Mouse (Mus musculus): Measurements from ENCODE around the gene Setd4. TPM values are rescaled to one million over a fixed set of nuclear protein-coding genes. Genes with fewer than 3 reads are reported as not detected.

Setd4 gene
- total and polyA plus RNA-seq, 2 experiments from 2014 or later: 13.8 to 29.0 TPM

DNA sequence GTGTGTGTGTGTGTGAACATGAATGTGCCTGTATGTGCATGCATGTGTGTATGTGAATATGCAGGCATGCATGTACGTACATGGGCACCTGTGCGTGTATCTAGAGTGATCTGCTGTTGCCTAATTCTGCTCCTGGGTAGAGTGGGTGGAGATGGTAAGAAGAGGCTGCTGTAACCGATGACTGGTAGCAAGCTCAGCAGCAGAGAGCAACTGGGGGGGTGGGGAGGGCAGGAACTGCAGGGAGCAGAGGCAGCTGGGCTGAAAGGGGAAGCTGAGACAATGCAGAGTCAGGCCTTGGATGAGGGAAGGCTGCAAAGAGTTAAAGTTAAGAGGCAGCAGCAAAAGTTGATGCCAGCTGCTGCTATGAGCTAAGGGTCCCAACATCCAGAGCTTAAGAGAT, 56.7 kb downstream of the Setd4 start:
- no peak for DNase-seq (ENCODE audit: low spot score)
- no peaks in the 10 kb centered on the region for H3K9me3 ChIP-seq (ENCODE audit: low read length)
- no peak overlapping the region for H3K4me2 ChIP-seq (ENCODE audit: low read depth, low read length)
- H3K4me1 ChIP-seq (ENCODE audit: insufficient read depth, low read length): no peaks in the 10 kb centered on the region
- H3K9ac ChIP-seq (replicated peaks; ENCODE audit: low read length): no peak overlapping the region
- no peaks in the 10 kb centered on the region for H3K27me3 ChIP-seq (ENCODE audit: insufficient read depth, low read length)
- no peak for TF ChIP-seq CTCF (IDR thresholded peaks at IDR 0.05; ENCODE audit: low read depth)
- ATAC-seq: no peak
- WGBS: 69% methylated on average over 3 of the region's 3 CpGs
- H3K4me3 ChIP-seq (ENCODE audit: low read length): no peak overlapping the region
- no peak overlapping the region for H3K27ac ChIP-seq
- H3K36me3 ChIP-seq (ENCODE audit: insufficient read depth, low read length): no peaks in the 10 kb centered on the region

DNA sequence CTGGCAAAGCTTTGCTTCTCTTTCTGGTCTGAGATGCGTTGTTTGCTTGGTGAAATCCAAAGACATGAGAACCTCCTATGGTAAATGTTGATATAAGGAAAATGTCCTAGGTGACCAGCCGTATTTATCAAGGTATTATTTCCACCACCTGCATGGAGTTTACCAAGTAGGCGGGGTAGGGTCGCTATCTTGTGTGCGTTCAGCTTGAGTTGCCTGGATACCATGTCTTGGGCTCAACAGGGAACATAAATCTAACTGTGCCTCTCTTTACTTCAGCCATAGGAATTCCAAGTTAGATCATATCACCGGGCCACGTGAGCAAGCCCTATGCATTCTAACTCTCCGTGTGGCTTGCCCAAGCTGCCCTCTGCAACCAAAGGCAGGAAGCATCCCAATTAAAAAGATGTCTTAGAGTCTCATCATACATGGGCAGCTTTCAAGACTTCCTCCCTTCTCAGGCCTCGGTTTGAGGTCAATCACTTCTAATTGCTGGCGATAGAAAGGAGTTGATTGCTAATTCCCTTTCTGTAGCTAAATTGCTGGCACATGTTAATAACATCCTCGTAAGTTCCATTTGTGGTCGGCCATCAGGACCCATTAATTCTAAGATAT, 57.4 kb downstream of the Setd4 start:
- no peaks in the 10 kb centered on the region for H3K9me3 ChIP-seq (ENCODE audit: low read length)
- DNase-seq (ENCODE audit: low spot score): no peak
- WGBS: 83% methylated on average over 12 of the region's 12 CpGs
- no peak overlapping the region for H3K27ac ChIP-seq
- no peak overlapping the region for H3K9ac ChIP-seq (replicated peaks; ENCODE audit: low read length)
- H3K4me3 ChIP-seq (ENCODE audit: low read length): no peak overlapping the region
- no peak for ATAC-seq
- H3K4me1 ChIP-seq (ENCODE audit: insufficient read depth, low read length): no peaks in the 10 kb centered on the region
- no peak for TF ChIP-seq CTCF (IDR thresholded peaks at IDR 0.05; ENCODE audit: low read depth)
- no peaks in the 10 kb centered on the region for H3K36me3 ChIP-seq (ENCODE audit: insufficient read depth, low read length)
- H3K27me3 ChIP-seq (ENCODE audit: insufficient read depth, low read length): no peaks in the 10 kb centered on the region
- no peak overlapping the region for H3K4me2 ChIP-seq (ENCODE audit: low read depth, low read length)

DNA sequence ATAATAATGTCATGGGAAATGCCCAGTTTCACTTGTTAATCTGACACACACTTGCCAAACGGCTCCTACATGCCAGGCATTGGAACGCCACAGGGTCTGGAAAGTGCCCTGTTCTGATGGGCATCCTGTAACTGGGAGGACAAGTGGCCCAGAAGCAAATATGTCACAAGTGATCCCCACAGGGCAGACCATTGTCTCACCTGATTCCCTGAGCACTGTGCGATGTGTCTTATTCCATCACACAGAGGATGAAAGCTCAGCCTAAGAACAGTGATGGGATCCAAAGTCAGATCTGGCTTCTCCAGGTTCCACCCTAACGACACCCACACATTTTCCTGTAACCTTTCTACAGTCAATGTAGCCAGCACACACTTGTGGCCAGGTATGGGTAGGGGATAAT, 58.9 kb downstream of the Setd4 start:
- DNase-seq (ENCODE audit: low spot score): no peak
- H3K27me3 ChIP-seq (ENCODE audit: insufficient read depth, low read length): no peaks in the 10 kb centered on the region
- H3K9ac ChIP-seq (replicated peaks; ENCODE audit: low read length): no peak overlapping the region
- ATAC-seq: no peak
- H3K36me3 ChIP-seq (ENCODE audit: insufficient read depth, low read length): no peaks in the 10 kb centered on the region
- 83% methylated on average over 4 of the region's 4 CpGs for WGBS
- no peak overlapping the region for H3K27ac ChIP-seq
- no peaks in the 10 kb centered on the region for H3K4me1 ChIP-seq (ENCODE audit: insufficient read depth, low read length)
- no peak overlapping the region for H3K4me2 ChIP-seq (ENCODE audit: low read depth, low read length)
- H3K9me3 ChIP-seq (ENCODE audit: low read length): no peaks in the 10 kb centered on the region
- H3K4me3 ChIP-seq (ENCODE audit: low read length): no peak overlapping the region
- no peak for TF ChIP-seq CTCF (IDR thresholded peaks at IDR 0.05; ENCODE audit: low read depth)

DNA sequence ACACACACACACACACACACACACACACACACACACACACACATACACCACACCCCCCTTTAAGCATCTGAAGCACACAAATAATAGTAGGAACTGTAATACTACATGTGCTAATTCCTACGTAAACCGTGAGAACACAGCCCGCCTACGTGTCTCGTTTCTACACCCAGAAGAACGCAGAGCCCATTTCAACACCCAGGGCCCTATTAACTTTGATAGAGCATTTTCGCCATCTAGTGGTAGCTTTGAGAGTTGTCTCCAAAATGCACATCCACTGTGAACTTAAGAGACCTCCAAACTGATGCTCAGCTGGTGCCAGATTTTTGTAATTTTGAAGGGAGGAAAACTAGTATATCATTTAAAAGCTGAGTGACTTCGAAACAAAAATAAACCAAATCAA, 60.2 kb downstream of the Setd4 start:
- H3K4me2 ChIP-seq (ENCODE audit: low read depth, low read length): no peak overlapping the region
- WGBS: 3% methylated on average over 8 of the region's 8 CpGs
- TF ChIP-seq CTCF (IDR thresholded peaks at IDR 0.05; ENCODE audit: low read depth): peak; percentile 86

DNA sequence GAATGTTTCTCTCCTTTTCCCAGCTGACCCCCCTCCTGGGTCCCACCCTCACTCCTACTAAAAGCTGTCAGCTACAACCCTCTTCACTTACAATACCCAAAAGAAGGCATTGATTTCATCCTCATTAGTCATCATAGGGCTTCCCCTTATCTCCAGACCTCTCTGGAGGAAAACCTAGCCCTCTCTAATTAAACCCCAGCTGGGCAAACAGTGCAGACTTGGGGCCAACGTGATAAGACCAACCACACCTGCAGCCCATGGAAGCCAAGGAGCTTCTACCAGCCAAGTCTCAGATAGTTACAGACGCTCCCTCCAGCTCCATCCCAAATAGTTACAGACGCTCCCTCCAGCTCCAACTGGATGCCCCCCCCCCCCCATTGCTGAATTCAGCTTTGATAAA, 64.0 kb downstream of the Setd4 start:
- TF ChIP-seq CTCF (IDR thresholded peaks at IDR 0.05; ENCODE audit: low read depth): no peak
- no peak for ATAC-seq
- WGBS: 77% methylated on average over 3 of the region's 3 CpGs

More for the DNA sequence above, 60.2 kb downstream of the Setd4 start:
- Histone ChIP-seq H3K9ac (replicated peaks; ENCODE audit: low read length) (no peak overlapping the region), H3K4me1 (ENCODE audit: insufficient read depth, low read length) (no peaks in the 10 kb centered on the region), H3K27me3 (ENCODE audit: insufficient read depth, low read length) (no peaks in the 10 kb centered on the region), H3K27ac (no peak overlapping the region), H3K9me3 (ENCODE audit: low read length) (no peaks in the 10 kb centered on the region), H3K36me3 (ENCODE audit: insufficient read depth, low read length) (no peaks in the 10 kb centered on the region), H3K4me3 (ENCODE audit: low read length) (no peak overlapping the region)
- ATAC-seq (peak; percentile 73), DNase-seq (ENCODE audit: low spot score) (peak; percentile 93)

DNA sequence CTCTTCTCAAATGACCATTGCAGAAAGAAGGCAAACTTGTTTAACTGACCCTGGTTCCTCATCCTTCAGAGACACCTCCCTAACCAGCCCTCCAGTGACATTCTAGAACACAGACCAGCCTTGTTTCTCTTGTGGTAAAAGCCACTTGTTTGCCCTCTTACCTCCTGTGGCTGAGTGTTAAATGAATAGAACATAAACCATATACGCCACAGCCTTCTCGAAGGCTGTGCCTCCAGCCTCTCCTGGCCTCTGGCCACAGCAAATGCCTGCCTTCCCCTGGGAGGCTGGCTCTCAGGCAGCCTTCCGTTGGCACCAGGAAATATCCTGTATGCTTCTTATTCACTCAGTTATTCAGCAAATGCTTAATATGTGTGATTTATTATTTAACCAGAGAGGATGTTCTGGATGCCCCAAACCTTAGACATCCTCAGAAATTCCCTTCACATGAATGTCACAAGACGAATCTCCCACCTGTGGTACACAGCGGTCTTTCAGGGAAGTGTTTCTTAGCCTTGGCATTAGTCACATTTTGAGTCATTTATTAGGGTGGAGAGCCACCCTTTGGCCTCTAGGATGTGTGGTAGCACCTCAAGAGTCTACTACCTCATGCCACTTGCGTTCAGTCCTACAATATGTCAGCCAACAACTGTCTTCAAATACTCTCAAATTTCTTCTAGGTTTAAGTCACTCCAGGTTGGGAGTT, 68.6 kb downstream of the Setd4 start:
- DNase-seq (ENCODE audit: low spot score): no peak
- no peaks in the 10 kb centered on the region for H3K27me3 ChIP-seq (ENCODE audit: insufficient read depth, low read length)
- H3K4me3 ChIP-seq (ENCODE audit: low read length): no peak overlapping the region
- TF ChIP-seq CTCF (IDR thresholded peaks at IDR 0.05; ENCODE audit: low read depth): no peak
- no peak overlapping the region for H3K4me2 ChIP-seq (ENCODE audit: low read depth, low read length)
- no peak overlapping the region for H3K27ac ChIP-seq
- no peaks in the 10 kb centered on the region for H3K9me3 ChIP-seq (ENCODE audit: low read length)
- H3K36me3 ChIP-seq (ENCODE audit: insufficient read depth, low read length): no peaks in the 10 kb centered on the region
- H3K9ac ChIP-seq (replicated peaks; ENCODE audit: low read length): no peak overlapping the region
- H3K4me1 ChIP-seq (ENCODE audit: insufficient read depth, low read length): no peaks in the 10 kb centered on the region
- WGBS: 69% methylated on average over 6 of the region's 6 CpGs
- no peak for ATAC-seq

More for the DNA sequence above, 64.0 kb downstream of the Setd4 start:
- DNase-seq (ENCODE audit: low spot score): no peak
- no peak overlapping the region for H3K9ac ChIP-seq (replicated peaks; ENCODE audit: low read length)
- no peak overlapping the region for H3K4me2 ChIP-seq (ENCODE audit: low read depth, low read length)
- H3K4me1 ChIP-seq (ENCODE audit: insufficient read depth, low read length): no peaks in the 10 kb centered on the region
- no peaks in the 10 kb centered on the region for H3K27me3 ChIP-seq (ENCODE audit: insufficient read depth, low read length)
- H3K27ac ChIP-seq: no peak overlapping the region
- H3K9me3 ChIP-seq (ENCODE audit: low read length): no peaks in the 10 kb centered on the region
- H3K4me3 ChIP-seq (ENCODE audit: low read length): no peak overlapping the region
- H3K36me3 ChIP-seq (ENCODE audit: insufficient read depth, low read length): no peaks in the 10 kb centered on the region

Other genes starting within 250 kb of the Setd4 start
- gene Cbr1, start 1.8 kb upstream of the Setd4 start, total RNA-seq (2014; rRNA removed): 76.3 and 96.9 TPM in 2 replicates
- 113 and 119 TPM in 2 replicates for gene Cbr1, start 1.8 kb upstream of the Setd4 start, polyA plus RNA-seq (2015; fragmentation: Nextera tagmentation; extraction: Ambion mirVana)
- not detected in 2 replicates for gene Gm5678, start 24.0 kb upstream of the Setd4 start, total RNA-seq (2014; rRNA removed)
- not detected in 2 replicates for gene Gm5678, start 24.0 kb upstream of the Setd4 start, polyA plus RNA-seq (2015; fragmentation: Nextera tagmentation; extraction: Ambion mirVana)
- gene Cbr3, start 79.2 kb upstream of the Setd4 start, total RNA-seq (2014; rRNA removed): 0.58 and 5.1 TPM in 2 replicates
- 4.8 and 5.4 TPM in 2 replicates for gene Cbr3, start 79.2 kb upstream of the Setd4 start, polyA plus RNA-seq (2015; fragmentation: Nextera tagmentation; extraction: Ambion mirVana)
- 60.9 and 74.8 TPM in 2 replicates for gene Dop1b, start 107.8 kb upstream of the Setd4 start, total RNA-seq (2014; rRNA removed)
- gene Dop1b, start 107.8 kb upstream of the Setd4 start, polyA plus RNA-seq (2015; fragmentation: Nextera tagmentation; extraction: Ambion mirVana): 25.4 and 26.8 TPM in 2 replicates
- 19.2 and 25.2 TPM in 2 replicates for gene Morc3, start 228.1 kb upstream of the Setd4 start, total RNA-seq (2014; rRNA removed)
- 22.2 and 24.1 TPM in 2 replicates for gene Morc3, start 228.1 kb upstream of the Setd4 start, polyA plus RNA-seq (2015; fragmentation: Nextera tagmentation; extraction: Ambion mirVana)

Measured in hindbrain, postnatal 0 days (tissue).